Mouse (Mus musculus): ENCODE data around the gene Rab3a.

DNA sequence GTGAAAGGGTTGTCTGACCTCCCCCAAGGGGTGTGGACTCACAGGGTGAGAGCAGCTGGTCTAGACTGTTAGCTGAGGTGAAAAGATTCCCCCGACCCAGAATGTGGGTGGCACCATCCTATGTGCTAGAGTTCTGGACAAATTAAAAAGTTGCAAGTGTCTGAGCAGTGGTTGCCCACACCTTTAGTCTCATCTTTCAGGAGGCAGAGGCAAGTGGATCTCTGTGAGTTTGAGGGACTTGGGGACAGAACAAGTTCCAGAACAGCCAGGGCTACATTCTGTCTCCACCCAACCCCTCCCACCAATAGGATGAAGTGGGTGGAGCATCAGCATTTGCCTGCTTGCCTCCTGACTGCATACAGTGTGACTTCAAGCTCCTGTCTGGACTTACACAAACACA, 7.6 kb downstream of the Rab3a start:
- TF ChIP-seq CTCF (IDR thresholded peaks at IDR 0.05; ENCODE audit: low read depth) (no peak), EP300 (optimal IDR thresholded peaks at IDR 0.05) (no peak)

Data from stomach, postnatal 0 days (tissue).